Mouse (Mus musculus) erythroblast, embryonic 14.5 days (primary cell): Measurements from ENCODE around the gene 4932438H23Rik.

Experiments
- GATA1 ChIP-seq: IDR thresholded peaks from 2 replicates; pipeline ENCODE4 v1.6.1; 2012; ENCODE audit warnings: low read length, inconsistent platforms, mixed read lengths
- TAL1 ChIP-seq: IDR thresholded peaks from 3 replicates; pipeline ENCODE4 v1.6.1; 2012; ENCODE audit warnings: low read length, inconsistent platforms, mixed read lengths

DNA sequence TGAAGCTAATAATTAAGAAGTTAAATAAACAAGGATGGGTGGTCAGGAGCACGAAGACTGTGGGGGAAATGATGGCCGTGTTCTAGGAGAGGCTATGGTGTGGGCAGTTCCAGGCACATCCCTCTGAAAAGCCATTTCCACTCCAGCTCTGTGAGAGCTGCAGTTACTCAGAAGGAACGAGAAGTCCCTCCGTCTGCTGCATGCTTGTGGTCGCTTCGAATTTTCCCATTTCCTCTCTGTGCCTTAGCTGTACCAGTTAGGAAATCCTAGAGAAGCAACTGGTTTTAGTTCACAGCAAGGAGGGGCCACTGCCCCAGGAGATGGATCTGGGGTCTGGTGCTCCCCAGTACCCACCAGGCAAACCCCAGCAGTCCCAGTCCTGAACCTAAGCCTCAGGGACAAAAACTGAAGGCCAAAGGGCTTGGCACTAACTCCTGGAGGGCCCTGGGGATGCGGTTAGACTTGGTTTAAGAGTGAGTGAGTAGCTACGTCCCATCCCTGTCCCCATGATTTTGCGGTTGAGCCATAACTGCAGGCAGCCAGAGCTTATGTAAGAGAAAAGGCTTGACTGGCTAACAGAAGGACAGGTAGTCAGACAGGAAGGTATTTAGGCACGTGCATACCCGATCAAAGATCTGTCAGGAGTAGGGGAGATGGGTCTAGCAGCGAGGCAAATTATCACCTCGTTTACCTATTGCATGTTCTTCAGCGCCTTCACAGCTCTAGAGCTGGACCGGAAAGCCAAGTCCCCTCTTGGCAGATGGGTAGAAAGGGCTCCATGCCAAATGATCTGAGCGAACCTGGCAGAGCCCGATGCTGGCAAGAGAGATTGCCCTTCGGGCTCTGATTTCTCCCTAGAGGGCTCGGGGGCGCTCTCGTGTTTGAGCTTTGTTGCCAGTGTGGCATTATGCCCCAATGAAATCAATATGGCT, 10.3 kb downstream of the 4932438H23Rik start:
- TF ChIP-seq GATA1 = no peak
- no peak for TF ChIP-seq TAL1
